Mouse (Mus musculus) limb, embryonic 11.5 days (tissue): ENCODE data around the gene Prkag1. TPM values are rescaled to one million over a fixed set of nuclear protein-coding genes. Genes with fewer than 3 reads are reported as not detected.
"Not testable (repeated sequence)": the region's sequence is repeated elsewhere in the genome, so short reads cannot be mapped to it uniquely, and the experiment has no call there.

Experiments used
- ATAC-seq: fragments of 200-750 bp; cut with Nextera tagmentation; 2 replicates; pipeline ENCODE4 v1.8.0; 2017; ENCODE audit warnings: low read depth; ENCODE audit not compliant: insufficient number of reproducible peaks, low FRiP score, low TSS enrichment
- DNase-seq: peaks from one replicate; pipeline ENCODE4 v3.0.0-alpha.2; 2015; ENCODE audit warnings: low spot score
- H3K27ac ChIP-seq: fragments of 300-500 bp; sonication (generic); replicated peaks from 2 replicates; pipeline ENCODE4 v1.5.1; 2014; ENCODE audit warnings: low read depth, mild to moderate bottlenecking, low read length
- H3K27me3 ChIP-seq: fragments of 300-500 bp; sonication (generic); 2 replicates; pipeline ENCODE4 v1.6.1; 2014; ENCODE audit warnings: mild to moderate bottlenecking, low read length, mixed read lengths; ENCODE audit not compliant: control insufficient read depth, insufficient read depth
- H3K36me3 ChIP-seq: fragments of 300-500 bp; sonication (generic); 2 replicates; pipeline ENCODE4 v1.6.1; 2014; ENCODE audit warnings: mild to moderate bottlenecking, low read length, moderate library complexity, mixed read lengths; ENCODE audit not compliant: control insufficient read depth, insufficient read depth
- H3K4me1 ChIP-seq: fragments of 300-500 bp; sonication (generic); 2 replicates; pipeline ENCODE4 v1.6.1; 2014; ENCODE audit warnings: low read length, mixed read lengths; ENCODE audit not compliant: control insufficient read depth, insufficient read depth
- H3K4me2 ChIP-seq: fragments of 300-500 bp; sonication (generic); 2 replicates; pipeline ENCODE4 v1.6.1; 2014; ENCODE audit warnings: low read depth, mild to moderate bottlenecking, moderate library complexity; ENCODE audit not compliant: severe bottlenecking
- H3K4me3 ChIP-seq: fragments of 300-500 bp; sonication (generic); 2 replicates; pipeline ENCODE4 v1.5.1; 2014; ENCODE audit warnings: low read depth, low read length
- H3K9ac ChIP-seq: fragments of 300-500 bp; sonication (generic); 2 replicates; pipeline ENCODE4 v1.6.1; 2014; ENCODE audit warnings: mild to moderate bottlenecking, low read length
- H3K9me3 ChIP-seq: fragments of 300-500 bp; sonication (generic); 2 replicates; pipeline ENCODE4 v1.6.1; 2016; ENCODE audit warnings: low read length; ENCODE audit not compliant: control insufficient read depth
- WGBS: fragments of 180-500 bp; shearing (Covaris S2); extraction: QIAGEN DNeasy Blood & Tissue Kit; methylation state at CpG from one replicate; pipeline ENCODE4 v1.1.7; 2014; 5-methylcytosine and 5-hydroxymethylcytosine counted together
- polyA plus RNA-seq: library from polyadenylated mRNA; unstranded; fragments of >200 nt; fragmentation: Nextera tagmentation; extraction: Ambion mirVana; gene quantifications from 2 replicates; pipeline ENCODE4 v1.2.1, GENCODE M21; 2014

The Prkag1 gene
- polyA plus RNA-seq, 1 experiment from 2014 or later = 84.6 TPM

DNA sequence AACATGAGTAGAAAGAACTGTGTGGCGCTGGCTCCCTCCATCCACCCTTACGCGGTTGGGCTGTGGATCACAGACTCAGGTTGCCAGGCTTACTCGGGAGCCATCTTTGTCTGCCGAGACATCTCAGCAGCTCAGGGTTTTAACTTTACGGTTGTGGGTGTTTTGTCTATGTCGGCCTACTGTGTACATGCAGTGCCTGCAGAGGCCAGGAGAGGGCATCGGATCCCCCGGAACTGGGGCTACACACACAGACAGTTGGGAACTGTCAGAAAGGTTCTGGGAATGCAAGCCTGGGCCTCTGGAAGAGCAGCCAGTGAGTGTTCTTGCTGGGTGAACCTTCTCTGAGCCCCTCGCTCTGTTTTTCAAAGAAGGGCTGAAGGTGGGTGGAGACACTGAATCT lies 9.9 kb downstream of the Prkag1 start:
- ATAC-seq (no peak), DNase-seq (no peak)
- no peaks in the 10 kb centered on the region for H3K9me3 ChIP-seq
- H3K4me3 ChIP-seq = no peak overlapping the region
- no peaks in the 10 kb centered on the region for H3K4me1 ChIP-seq
- peaks cover 6% of the 10 kb centered on the region; the same call in 1 of the 2 replicates for H3K36me3 ChIP-seq
- H3K27ac ChIP-seq = no peak overlapping the region
- H3K9ac ChIP-seq = no peak overlapping the region
- 36% methylated on average over 10 of the region's 10 CpGs for WGBS
- H3K27me3 ChIP-seq = no peaks in the 10 kb centered on the region
- no peak overlapping the region for H3K4me2 ChIP-seq

DNA sequence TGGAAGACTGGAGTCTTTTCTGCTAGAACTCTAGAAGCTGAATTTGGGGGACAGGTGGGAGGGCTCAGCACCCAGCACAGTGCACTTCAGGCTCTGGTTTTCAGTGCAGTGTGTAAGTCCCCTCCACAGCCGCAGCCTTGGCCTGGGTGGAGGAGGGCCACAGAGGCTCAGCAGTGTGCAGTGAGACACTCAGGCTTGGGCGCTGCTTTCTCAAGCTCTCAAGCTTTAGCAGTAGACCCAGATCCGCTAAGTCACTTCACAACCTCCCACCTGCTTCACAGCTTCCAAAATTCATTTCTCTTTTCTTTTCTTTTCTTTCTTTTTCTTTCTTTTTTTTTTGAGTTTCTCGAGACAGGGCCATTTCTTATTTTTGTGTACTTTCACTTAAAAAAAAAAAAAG lies 10.4 kb downstream of the Prkag1 start:
- H3K27ac ChIP-seq = no peak overlapping the region
- H3K36me3 ChIP-seq = peaks cover 6% of the 10 kb centered on the region; the same call in 1 of the 2 replicates
- no peak overlapping the region for H3K4me2 ChIP-seq
- no peaks in the 10 kb centered on the region for H3K9me3 ChIP-seq
- no peaks in the 10 kb centered on the region for H3K27me3 ChIP-seq
- ATAC-seq (no peak), DNase-seq (no peak)
- H3K4me3 ChIP-seq = no peak overlapping the region
- H3K4me1 ChIP-seq = no peaks in the 10 kb centered on the region
- H3K9ac ChIP-seq = no peak overlapping the region
- 86% methylated on average over 4 of the region's 4 CpGs for WGBS

GRCm38 (mm10) chr15:98818171-98818570 lies 13.2 kb downstream of the Prkag1 start:
- Histone ChIP-seq H3K27ac (no peak overlapping the region), H3K9me3 (no peaks in the 10 kb centered on the region), H3K4me3 (no peak overlapping the region), H3K36me3 (peaks cover 14% of the 10 kb centered on the region), H3K27me3 (no peaks in the 10 kb centered on the region), H3K9ac (no peak overlapping the region), H3K4me2 (no peak overlapping the region), H3K4me1 (no peaks in the 10 kb centered on the region)
- DNase-seq (no peak), ATAC-seq (no peak)
- 90% methylated on average over 7 of the region's 7 CpGs for WGBS

GRCm38 (mm10) chr15:98812741-98813424 lies 18.4 kb downstream of the Prkag1 start:
- DNase-seq = no peak
- Histone ChIP-seq H3K4me3 (no peak overlapping the region), H3K36me3 (peaks cover 17% of the 10 kb centered on the region), H3K4me1 (peaks cover 3% of the 10 kb centered on the region), H3K4me2 (no peak overlapping the region), H3K9me3 (no peaks in the 10 kb centered on the region), H3K9ac (no peak overlapping the region), H3K27me3 (peaks cover 26% of the 10 kb centered on the region), H3K27ac (no peak overlapping the region)
- no peak for ATAC-seq
- WGBS = 88% methylated on average over 20 of the region's 20 CpGs

DNA sequence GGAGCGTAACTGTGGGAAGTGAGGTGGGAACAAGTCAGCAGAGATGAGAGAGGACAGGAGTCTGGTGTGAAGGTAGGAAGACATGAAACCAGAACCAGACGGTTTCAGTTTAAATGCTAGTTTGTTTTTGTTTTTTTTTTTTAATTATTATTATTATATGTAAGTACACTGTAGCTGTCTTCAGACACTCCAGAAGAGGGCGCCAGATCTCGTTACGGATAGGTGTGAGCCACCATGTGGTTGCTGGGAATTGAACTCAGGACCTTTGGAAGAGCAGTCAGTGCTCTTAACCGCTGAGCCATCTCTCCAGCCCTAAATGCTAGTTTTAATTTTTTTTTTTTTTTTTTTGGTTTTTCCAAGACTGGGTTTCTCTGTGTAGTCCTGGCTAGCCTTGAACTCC lies 21.1 kb downstream of the Prkag1 start:
- WGBS = 68% methylated on average over 6 of the region's 6 CpGs
- H3K4me2 ChIP-seq, H3K9me3 ChIP-seq, H3K27ac ChIP-seq, ATAC-seq, DNase-seq, H3K9ac ChIP-seq, H3K4me3 ChIP-seq: not testable (repeated sequence)
- peaks cover 53% of the 10 kb centered on the region for H3K27me3 ChIP-seq
- peaks cover 15% of the 10 kb centered on the region for H3K36me3 ChIP-seq
- peaks cover 21% of the 10 kb centered on the region for H3K4me1 ChIP-seq

GRCm38 (mm10) chr15:98809390-98809789 lies 21.9 kb downstream of the Prkag1 start, which contains the start of gene Ddn:
Gene Ddn, minus strand, starts transcription at chr15:98809490.
- no peak for DNase-seq
- ATAC-seq = no peak
- Histone ChIP-seq H3K36me3 (peaks cover 15% of the 10 kb centered on the region), H3K4me3 (peak within 1 kb of the TSS; percentile 30), H3K9me3 (no peaks in the 10 kb centered on the region), H3K4me1 (peaks cover 21% of the 10 kb centered on the region), H3K27me3 (peaks cover 61% of the 10 kb centered on the region), H3K9ac (no peak within 1 kb of the TSS), H3K27ac (no peak within 1 kb of the TSS), H3K4me2 (no peak within 1 kb of the TSS)
- 36% methylated on average over 3 of the region's 3 CpGs for WGBS

GRCm38 (mm10) chr15:98808651-98809134 lies 22.6 kb downstream of the Prkag1 start:
- H3K4me3 ChIP-seq = no peak overlapping the region
- peaks cover 68% of the 10 kb centered on the region for H3K27me3 ChIP-seq
- peaks cover 21% of the 10 kb centered on the region for H3K4me1 ChIP-seq

GRCm38 (mm10) chr15:98807895-98808650 lies 23.2 kb downstream of the Prkag1 start:
- Histone ChIP-seq H3K4me3 (peak overlapping the region; percentile 30), H3K4me2 (peak overlapping the region; percentile 55), H3K36me3 (peaks cover 3% of the 10 kb centered on the region; the same call in 1 of the 2 replicates), H3K27me3 (peaks cover 74% of the 10 kb centered on the region), H3K9ac (peak overlapping the region; percentile 27; the same call in 1 of the 2 replicates), H3K4me1 (peaks cover 21% of the 10 kb centered on the region), H3K9me3 (no peaks in the 10 kb centered on the region), H3K27ac (no peak overlapping the region)
- WGBS = under 1% methylated on average over 34 of the region's 34 CpGs
- DNase-seq = peak; percentile 48
- no peak for ATAC-seq

More at GRCm38 (mm10) chr15:98808651-98809134, 22.6 kb downstream of the Prkag1 start:
- H3K9ac ChIP-seq = no peak overlapping the region
- DNase-seq (no peak), ATAC-seq (no peak)
- 8% methylated on average over 6 of the region's 6 CpGs for WGBS
- H3K9me3 ChIP-seq = no peaks in the 10 kb centered on the region
- no peak overlapping the region for H3K27ac ChIP-seq
- H3K4me2 ChIP-seq = no peak overlapping the region
- H3K36me3 ChIP-seq = peaks cover 9% of the 10 kb centered on the region
